Mouse (Mus musculus): ENCODE measurements around the gene Disp1.

GRCm38 (mm10) chr1:183088661-183089060 is 132.7 kb downstream of the Disp1 start:
- TF ChIP-seq CTCF (IDR thresholded peaks at IDR 0.05) = no peak
- no peak for TF ChIP-seq EP300 (IDR thresholded peaks at IDR 0.05)

All from lung, postnatal 0 days (tissue).